Mouse (Mus musculus) small intestine, adult 2 months (tissue): Measurements from ENCODE around the gene Ap1b1.

Experiments used
- CTCF ChIP-seq: fragments of 200-500 bp; IDR thresholded peaks from 2 replicates; pipeline ENCODE4 v1.5.1; 2012; ENCODE audit warnings: low read depth, mild to moderate bottlenecking, control low read depth, inconsistent platforms, low read length, moderate library complexity, mixed read lengths; ENCODE audit not compliant: insufficient replicate concordance, insufficient read length; ENCODE audit errors: extremely low read depth
- POLR2A ChIP-seq: fragments of 200-500 bp; IDR thresholded peaks from 2 replicates; pipeline ENCODE4 v1.6.1; 2012; ENCODE audit warnings: low read depth, mild to moderate bottlenecking, control low read depth, inconsistent platforms, low read length, moderate library complexity

- no peak for TF ChIP-seq POLR2A
- TF ChIP-seq CTCF, result no peak
Observed at GRCm38 (mm10) chr11:4947813-4948174, 38.8 kb upstream of the Ap1b1 start, which contains the start of gene Nefh.
